Mouse (Mus musculus) liver, embryonic 16.5 days (tissue): ENCODE measurements at regions not wholly inside any gene's neighbourhood (a gene's known extent, or its start where the extent isn't known, plus 50 kb on each side); places are given as distances from the start of the nearest gene placed in this dataset.

Experiments
- ATAC-seq: fragments of 200-750 bp; cut with Nextera tagmentation; 2 replicates; pipeline ENCODE4 v1.8.0; 2017; ENCODE audit warnings: low read depth, mild to moderate bottlenecking, moderate number of reproducible peaks, moderate library complexity
- H3K27ac ChIP-seq: fragments of 300-500 bp; sonication (generic); 2 replicates; pipeline ENCODE4 v1.5.1; 2014; ENCODE audit warnings: mild to moderate bottlenecking, low read length
- H3K27me3 ChIP-seq: fragments of 300-500 bp; sonication (generic); 2 replicates; pipeline ENCODE4 v1.6.1; 2014; ENCODE audit warnings: low read depth, low read length, mixed read lengths; ENCODE audit not compliant: control insufficient read depth, insufficient read depth
- H3K36me3 ChIP-seq: fragments of 300-500 bp; sonication (generic); 2 replicates; pipeline ENCODE4 v1.6.1; 2014; ENCODE audit warnings: mild to moderate bottlenecking; ENCODE audit not compliant: control insufficient read depth, insufficient read depth
- H3K4me1 ChIP-seq: fragments of 300-500 bp; sonication (generic); 2 replicates; pipeline ENCODE4 v1.6.1; 2014; ENCODE audit warnings: low read depth, low read length, mixed read lengths; ENCODE audit not compliant: control insufficient read depth
- H3K4me2 ChIP-seq: fragments of 300-500 bp; sonication (generic); 2 replicates; pipeline ENCODE4 v1.6.1; 2014; ENCODE audit warnings: low read depth, low read length, mixed read lengths
- H3K4me3 ChIP-seq: fragments of 300-500 bp; sonication (generic); 2 replicates; pipeline ENCODE4 v1.5.1; 2014; ENCODE audit warnings: low read depth, mild to moderate bottlenecking, low read length
- H3K9ac ChIP-seq: fragments of 300-500 bp; sonication (generic); 2 replicates; pipeline ENCODE4 v1.6.1; 2014; ENCODE audit warnings: low read depth, low read length
- H3K9me3 ChIP-seq: fragments of 300-500 bp; sonication (generic); replicated peaks from 2 replicates; pipeline ENCODE4 v1.6.1; 2016; ENCODE audit warnings: low read length; ENCODE audit not compliant: control insufficient read depth
- WGBS: fragments of 180-500 bp; shearing (Covaris S2); extraction: QIAGEN DNeasy Blood & Tissue Kit; methylation state at CpG from one replicate; pipeline ENCODE4 v1.1.7; 2014; ENCODE audit not compliant: insufficient replicate concordance; 5-methylcytosine and 5-hydroxymethylcytosine counted together

GRCm38 (mm10) chr9:61862071-61862480 is 52.3 kb downstream of the Rplp1 start:
- H3K9ac ChIP-seq = no peak overlapping the region
- no peak for ATAC-seq

GRCm38 (mm10) chr9:61860147-61860546 is 54.2 kb downstream of the Rplp1 start:
- 0 out of 2 replicates have a peak, but pooled peaks cover 4% of the 10 kb centered on the region for H3K27me3 ChIP-seq
- H3K9ac ChIP-seq = no peak overlapping the region
- 22% methylated on average over 2 of the region's 2 CpGs for WGBS
- H3K4me2 ChIP-seq = no peak overlapping the region
- H3K9me3 ChIP-seq = no peaks in the 10 kb centered on the region
- H3K36me3 ChIP-seq = no peaks in the 10 kb centered on the region
- no peak overlapping the region for H3K27ac ChIP-seq
- ATAC-seq = no peak
- no peak overlapping the region for H3K4me3 ChIP-seq
- peaks cover 4% of the 10 kb centered on the region; the same call in 1 of the 2 replicates for H3K4me1 ChIP-seq

More at GRCm38 (mm10) chr9:61862071-61862480, 52.3 kb downstream of the Rplp1 start:
- no peak overlapping the region for H3K4me2 ChIP-seq
- WGBS = 83% methylated on average over 6 of the region's 6 CpGs
- 0 out of 2 replicates have a peak, but pooled peaks cover 4% of the 10 kb centered on the region for H3K27me3 ChIP-seq
- H3K9me3 ChIP-seq = no peaks in the 10 kb centered on the region
- H3K4me3 ChIP-seq = no peak overlapping the region
- H3K4me1 ChIP-seq = peaks cover 4% of the 10 kb centered on the region; the same call in 1 of the 2 replicates
- no peaks in the 10 kb centered on the region for H3K36me3 ChIP-seq
- H3K27ac ChIP-seq = no peak overlapping the region

- 17% methylated on average over 6 of the region's 6 CpGs for WGBS
- H3K27ac ChIP-seq = no peak overlapping the region
Observed at GRCm38 (mm10) chr9:61859438-61859837, 54.9 kb downstream of the Rplp1 start.

GRCm38 (mm10) chr9:61857817-61858216 is 56.5 kb downstream of the Rplp1 start:
- Histone ChIP-seq H3K9me3 (no peaks in the 10 kb centered on the region), H3K27me3 (0 out of 2 replicates have a peak, but pooled peaks cover 4% of the 10 kb centered on the region), H3K4me1 (peaks cover 4% of the 10 kb centered on the region; the same call in 1 of the 2 replicates), H3K9ac (no peak overlapping the region), H3K4me3 (no peak overlapping the region), H3K4me2 (no peak overlapping the region), H3K36me3 (no peaks in the 10 kb centered on the region), H3K27ac (no peak overlapping the region)
- 52% methylated on average over 6 of the region's 6 CpGs for WGBS
- no peak for ATAC-seq

More at GRCm38 (mm10) chr9:61859438-61859837, 54.9 kb downstream of the Rplp1 start:
- no peak overlapping the region for H3K9ac ChIP-seq
- H3K9me3 ChIP-seq = no peaks in the 10 kb centered on the region
- peaks cover 4% of the 10 kb centered on the region; the same call in 1 of the 2 replicates for H3K4me1 ChIP-seq
- no peak overlapping the region for H3K4me2 ChIP-seq
- ATAC-seq = no peak
- H3K36me3 ChIP-seq = no peaks in the 10 kb centered on the region
- 0 out of 2 replicates have a peak, but pooled peaks cover 4% of the 10 kb centered on the region for H3K27me3 ChIP-seq
- H3K4me3 ChIP-seq = no peak overlapping the region

- Histone ChIP-seq H3K9me3 (no peaks in the 10 kb centered on the region), H3K4me2 (no peak overlapping the region), H3K4me1 (peaks cover 4% of the 10 kb centered on the region; the same call in 1 of the 2 replicates), H3K27me3 (0 out of 2 replicates have a peak, but pooled peaks cover 4% of the 10 kb centered on the region), H3K36me3 (no peaks in the 10 kb centered on the region), H3K9ac (no peak overlapping the region), H3K4me3 (no peak overlapping the region), H3K27ac (no peak overlapping the region)
- 45% methylated on average over 1 of the region's 1 CpGs for WGBS
- ATAC-seq = no peak
Observed at GRCm38 (mm10) chr9:61856686-61857085, 57.7 kb downstream of the Rplp1 start.

- H3K4me2 ChIP-seq = no peak overlapping the region
- no peaks in the 10 kb centered on the region for H3K9me3 ChIP-seq
- 0 out of 2 replicates have a peak, but pooled peaks cover 4% of the 10 kb centered on the region for H3K27me3 ChIP-seq
- H3K9ac ChIP-seq = no peak overlapping the region
- H3K4me3 ChIP-seq = no peak overlapping the region
- H3K4me1 ChIP-seq = peaks cover 4% of the 10 kb centered on the region; the same call in 1 of the 2 replicates
- ATAC-seq = no peak
- no peak overlapping the region for H3K27ac ChIP-seq
- no peaks in the 10 kb centered on the region for H3K36me3 ChIP-seq
- 79% methylated on average over 11 of the region's 11 CpGs for WGBS
Observed at GRCm38 (mm10) chr9:61855686-61856085, 58.7 kb downstream of the Rplp1 start.

GRCm38 (mm10) chr9:61853841-61854240 is 60.5 kb downstream of the Rplp1 start:
- H3K36me3 ChIP-seq = no peaks in the 10 kb centered on the region
- ATAC-seq = no peak
- no peak overlapping the region for H3K9ac ChIP-seq
- 0 out of 2 replicates have a peak, but pooled peaks cover under 1% of the 10 kb centered on the region for H3K27me3 ChIP-seq
- H3K4me3 ChIP-seq = no peak overlapping the region
- H3K9me3 ChIP-seq = no peaks in the 10 kb centered on the region
- H3K27ac ChIP-seq = no peak overlapping the region
- H3K4me2 ChIP-seq = no peak overlapping the region
- WGBS = 68% methylated on average over 4 of the region's 4 CpGs
- H3K4me1 ChIP-seq = no peaks in the 10 kb centered on the region

GRCm38 (mm10) chr9:61851331-61851730 is 63.0 kb downstream of the Rplp1 start:
- no peak overlapping the region for H3K4me3 ChIP-seq
- no peaks in the 10 kb centered on the region for H3K27me3 ChIP-seq
- no peak overlapping the region for H3K9ac ChIP-seq
- 73% methylated on average over 3 of the region's 3 CpGs for WGBS
- H3K4me2 ChIP-seq = no peak overlapping the region
- no peak for ATAC-seq
- no peaks in the 10 kb centered on the region for H3K9me3 ChIP-seq
- no peaks in the 10 kb centered on the region for H3K4me1 ChIP-seq
- no peaks in the 10 kb centered on the region for H3K36me3 ChIP-seq
- no peak overlapping the region for H3K27ac ChIP-seq

GRCm38 (mm10) chr9:61848401-61848800 is 65.9 kb downstream of the Rplp1 start:
- ATAC-seq = no peak
- Histone ChIP-seq H3K9ac (no peak overlapping the region), H3K36me3 (no peaks in the 10 kb centered on the region), H3K4me2 (no peak overlapping the region), H3K27ac (no peak overlapping the region), H3K4me1 (peaks cover 3% of the 10 kb centered on the region), H3K4me3 (no peak overlapping the region), H3K27me3 (no peaks in the 10 kb centered on the region), H3K9me3 (no peaks in the 10 kb centered on the region)
- WGBS = 43% methylated on average over 2 of the region's 2 CpGs
